In genomic region chr15:98602921-98603458, GRCm38 (mm10) we compare ENCODE assay signal across 8 mouse cellular contexts. TPM values are rescaled to one million over a fixed set of nuclear protein-coding genes. Genes with fewer than 3 reads are reported as not detected.
DNase-seq lines count a peak whose midpoint lies in the region; ATAC-seq and TF ChIP-seq lines count a peak whose summit lies in the region.

No protein-coding gene starts in this region.

- no peaks in the 10 kb centered on the region for H3K9me3 ChIP-seq in lung, postnatal 0 days (ENCODE audit: low read length)
- no peaks in the 10 kb centered on the region for H3K9me3 ChIP-seq in neural tube, embryonic 15.5 days (replicated peaks)

- H3K27ac ChIP-seq in lung, postnatal 0 days (ENCODE audit: low read length) = peak overlapping the region; percentile 43; the same call in 1 of the 2 replicates
- H3K27ac ChIP-seq in neural tube, embryonic 15.5 days (replicated peaks) = no peak overlapping the region

- H3K9ac ChIP-seq in lung, postnatal 0 days (replicated peaks; ENCODE audit: low read depth) = no peak overlapping the region
- H3K9ac ChIP-seq in neural tube, embryonic 15.5 days (replicated peaks) = peak overlapping the region; percentile 36; the same call in 1 of the 2 replicates

- peak; percentile 11; the same call in 1 of the 2 replicates for ATAC-seq in lung, postnatal 0 days
- peak; percentile 56 for ATAC-seq in erythroblast, adult 5-6 weeks (replicated peaks; ENCODE audit: low FRiP score, poor library complexity, severe bottlenecking)
- no peak for ATAC-seq in neural tube, embryonic 15.5 days (ENCODE audit: low FRiP score)
- ATAC-seq in monocyte, adult 5-6 weeks (replicated peaks; ENCODE audit: insufficient number of reproducible peaks, low FRiP score, low TSS enrichment, poor library complexity, severe bottlenecking) = no peak
- no peak for ATAC-seq in frontal cortex, adult (ENCODE audit: low TSS enrichment)

- peak overlapping the region; percentile 44 for H3K4me2 ChIP-seq in lung, postnatal 0 days (replicated peaks; ENCODE audit: low read depth, low read length)
- peak overlapping the region; percentile 37; the same call in 1 of the 2 replicates for H3K4me2 ChIP-seq in neural tube, embryonic 15.5 days

- no peaks in the 10 kb centered on the region for H3K27me3 ChIP-seq in lung, postnatal 0 days (replicated peaks; ENCODE audit: insufficient read depth, low read length)
- H3K27me3 ChIP-seq in neural tube, embryonic 15.5 days (replicated peaks) = no peaks in the 10 kb centered on the region

- peaks cover 16% of the 10 kb centered on the region; the same call in 1 of the 2 replicates for H3K36me3 ChIP-seq in lung, postnatal 0 days (ENCODE audit: insufficient read depth, low read length)
- peaks cover 33% of the 10 kb centered on the region for H3K36me3 ChIP-seq in neural tube, embryonic 15.5 days

- TF ChIP-seq EP300 in lung, postnatal 0 days (IDR thresholded peaks at IDR 0.05) = no peak

- H3K4me3 ChIP-seq in lung, postnatal 0 days (ENCODE audit: low read depth, low read length) = no peak overlapping the region
- no peak overlapping the region for H3K4me3 ChIP-seq in neural tube, embryonic 15.5 days (replicated peaks)

- TF ChIP-seq CTCF in lung, postnatal 0 days (IDR thresholded peaks at IDR 0.05) = no peak

- no peak for DNase-seq in lung, postnatal 0 days (ENCODE audit: low spot score)
- no peak for DNase-seq in lung, postnatal 10 days
- DNase-seq in kidney, adult 9 months = peak; percentile 56
- no peak for DNase-seq in lung, postnatal 25 days (ENCODE audit: low spot score)

- H3K4me1 ChIP-seq in lung, postnatal 0 days (ENCODE audit: insufficient read depth, low read depth, low read length) = peaks cover 19% of the 10 kb centered on the region
- H3K4me1 ChIP-seq in neural tube, embryonic 15.5 days = peaks cover 47% of the 10 kb centered on the region

- WGBS in lung, postnatal 0 days = 31% methylated on average over 4 of the region's 4 CpGs
- WGBS in neural tube, embryonic 15.5 days = 45% methylated on average over 4 of the region's 4 CpGs

RNA-seq across cellular contexts. Expression of gene Adcy6, which starts 6.9 kb away (rescaled TPM):
- polyA plus RNA-seq in lung, postnatal 0 days (2015; fragmentation: Nextera tagmentation; extraction: Ambion mirVana) = 9.2 and 12.1 TPM in 2 replicates
- 4.8 and 26.8 TPM in 2 replicates for total RNA-seq in erythroblast, adult 5-6 weeks (2015; ENCODE audit: low replicate concordance)
- 33.2 and 42.9 TPM in 2 replicates for total RNA-seq in erythroblast, adult 5-6 weeks (2017; ENCODE audit: low replicate concordance)
- 10.4 and 10.8 TPM in 2 replicates for polyA plus RNA-seq in neural tube, embryonic 15.5 days (2015; fragmentation: Nextera tagmentation; extraction: Ambion mirVana)
- 0.96 to 3.7 TPM in 2 of 3 replicates, not detected in the other for total RNA-seq in monocyte, adult 5-6 weeks (2017)

RNA-seq across cellular contexts. Expression of gene Cacnb3, which starts 27.6 kb away (rescaled TPM):
- 7.4 and 10.7 TPM in 2 replicates for polyA plus RNA-seq in lung, postnatal 0 days (2015; fragmentation: Nextera tagmentation; extraction: Ambion mirVana)
- total RNA-seq in erythroblast, adult 5-6 weeks (2015; ENCODE audit: low replicate concordance) = not detected in 2 replicates
- not detected in 2 replicates for total RNA-seq in erythroblast, adult 5-6 weeks (2017; ENCODE audit: low replicate concordance)
- polyA plus RNA-seq in neural tube, embryonic 15.5 days (2015; fragmentation: Nextera tagmentation; extraction: Ambion mirVana) = 108 and 128 TPM in 2 replicates
- 0.68 to 1.3 TPM in 2 of 3 replicates, not detected in the other for total RNA-seq in monocyte, adult 5-6 weeks (2017)

RNA-seq across cellular contexts. Expression of gene 4930415O20Rik, which starts 32.2 kb away (rescaled TPM):
- polyA plus RNA-seq in lung, postnatal 0 days (2015; fragmentation: Nextera tagmentation; extraction: Ambion mirVana) = 0.31 TPM in 1 of 2 replicates, not detected in the other
- total RNA-seq in erythroblast, adult 5-6 weeks (2015; ENCODE audit: low replicate concordance) = not detected in 2 replicates
- total RNA-seq in erythroblast, adult 5-6 weeks (2017; ENCODE audit: low replicate concordance) = not detected in 2 replicates
- polyA plus RNA-seq in neural tube, embryonic 15.5 days (2015; fragmentation: Nextera tagmentation; extraction: Ambion mirVana) = not detected in 2 replicates
- total RNA-seq in monocyte, adult 5-6 weeks (2017) = not detected in 3 replicates

RNA-seq across cellular contexts. Expression of gene Ccnt1, which starts 32.3 kb away (rescaled TPM):
- polyA plus RNA-seq in lung, postnatal 0 days (2015; fragmentation: Nextera tagmentation; extraction: Ambion mirVana) = 31.0 and 32.2 TPM in 2 replicates
- total RNA-seq in erythroblast, adult 5-6 weeks (2015; ENCODE audit: low replicate concordance) = 23.8 and 41.1 TPM in 2 replicates
- 37.2 and 38.3 TPM in 2 replicates for total RNA-seq in erythroblast, adult 5-6 weeks (2017; ENCODE audit: low replicate concordance)
- polyA plus RNA-seq in neural tube, embryonic 15.5 days (2015; fragmentation: Nextera tagmentation; extraction: Ambion mirVana) = 58.6 and 62.8 TPM in 2 replicates
- total RNA-seq in monocyte, adult 5-6 weeks (2017) = 112 to 132 TPM (median 124 TPM) in 3 replicates

RNA-seq across cellular contexts. Expression of gene Ddx23, which starts 59.7 kb away (rescaled TPM):
- 14.5 and 17.5 TPM in 2 replicates for polyA plus RNA-seq in lung, postnatal 0 days (2015; fragmentation: Nextera tagmentation; extraction: Ambion mirVana)
- total RNA-seq in erythroblast, adult 5-6 weeks (2015; ENCODE audit: low replicate concordance) = 9.4 and 10.4 TPM in 2 replicates
- total RNA-seq in erythroblast, adult 5-6 weeks (2017; ENCODE audit: low replicate concordance) = 32.3 and 40.2 TPM in 2 replicates
- 20.6 and 21.0 TPM in 2 replicates for polyA plus RNA-seq in neural tube, embryonic 15.5 days (2015; fragmentation: Nextera tagmentation; extraction: Ambion mirVana)
- 106 to 143 TPM (median 108 TPM) in 3 replicates for total RNA-seq in monocyte, adult 5-6 weeks (2017)

Comparison
In these comparisons a context has a peak if more than half of its experiments do, and no peak if none do; other contexts are left out.
1. ATAC-seq: peak in lung, postnatal 0 days (single experiment) and erythroblast, adult 5-6 weeks (single experiment); none in neural tube, embryonic 15.5 days (single experiment), monocyte, adult 5-6 weeks (single experiment) and frontal cortex, adult (single experiment).